Mouse (Mus musculus): Measurements from ENCODE around the gene Tnr.

GRCm38 (mm10) chr1:159524051-159524549, 531 bp downstream of the Tnr start:
- TF ChIP-seq CTCF (IDR thresholded peaks at IDR 0.05; ENCODE audit: control insufficient read depth, insufficient read depth, low read length) (no peak), POLR2A (IDR thresholded peaks at IDR 0.05; ENCODE audit: borderline replicate concordance, control insufficient read depth, low read depth, low read length) (no peak)
